Mouse (Mus musculus) hindbrain, embryonic 10.5 days (tissue): ENCODE measurements at regions not wholly inside any gene's neighbourhood (a gene's known extent, or its start where the extent isn't known, plus 50 kb on each side); places are given as distances from the start of the nearest gene placed in this dataset.

Experiments used
- DNase-seq: peaks from one replicate; pipeline ENCODE4 v3.0.0-alpha.2; 2017; ENCODE audit warnings: low spot score
- H3K27ac ChIP-seq: fragments of 300-500 bp; sonication (generic); 2 replicates; pipeline ENCODE4 v1.5.1; 2016; ENCODE audit warnings: mild to moderate bottlenecking, moderate library complexity
- H3K27me3 ChIP-seq: fragments of 300-500 bp; sonication (generic); 2 replicates; pipeline ENCODE4 v1.6.1; 2016; ENCODE audit warnings: mild to moderate bottlenecking; ENCODE audit not compliant: poor library complexity, insufficient read depth, severe bottlenecking
- H3K36me3 ChIP-seq: fragments of 300-500 bp; sonication (generic); 2 replicates; pipeline ENCODE4 v1.6.1; 2016; ENCODE audit warnings: mild to moderate bottlenecking, moderate library complexity
- H3K4me1 ChIP-seq: fragments of 300-500 bp; sonication (generic); replicated peaks from 2 replicates; pipeline ENCODE4 v1.6.1; 2016; ENCODE audit warnings: mild to moderate bottlenecking
- H3K4me3 ChIP-seq: fragments of 300-500 bp; sonication (generic); 2 replicates; pipeline ENCODE4 v1.5.1; 2016; ENCODE audit warnings: mild to moderate bottlenecking, moderate library complexity
- H3K9me3 ChIP-seq: fragments of 300-500 bp; sonication (generic); 2 replicates; pipeline ENCODE4 v1.6.1; 2016; ENCODE audit warnings: mild to moderate bottlenecking, moderate library complexity
- WGBS: fragments of 180-500 bp; shearing (Covaris S2); methylation state at CpG from one replicate; pipeline ENCODE4 v1.1.7; 2016; 5-methylcytosine and 5-hydroxymethylcytosine counted together

DNA sequence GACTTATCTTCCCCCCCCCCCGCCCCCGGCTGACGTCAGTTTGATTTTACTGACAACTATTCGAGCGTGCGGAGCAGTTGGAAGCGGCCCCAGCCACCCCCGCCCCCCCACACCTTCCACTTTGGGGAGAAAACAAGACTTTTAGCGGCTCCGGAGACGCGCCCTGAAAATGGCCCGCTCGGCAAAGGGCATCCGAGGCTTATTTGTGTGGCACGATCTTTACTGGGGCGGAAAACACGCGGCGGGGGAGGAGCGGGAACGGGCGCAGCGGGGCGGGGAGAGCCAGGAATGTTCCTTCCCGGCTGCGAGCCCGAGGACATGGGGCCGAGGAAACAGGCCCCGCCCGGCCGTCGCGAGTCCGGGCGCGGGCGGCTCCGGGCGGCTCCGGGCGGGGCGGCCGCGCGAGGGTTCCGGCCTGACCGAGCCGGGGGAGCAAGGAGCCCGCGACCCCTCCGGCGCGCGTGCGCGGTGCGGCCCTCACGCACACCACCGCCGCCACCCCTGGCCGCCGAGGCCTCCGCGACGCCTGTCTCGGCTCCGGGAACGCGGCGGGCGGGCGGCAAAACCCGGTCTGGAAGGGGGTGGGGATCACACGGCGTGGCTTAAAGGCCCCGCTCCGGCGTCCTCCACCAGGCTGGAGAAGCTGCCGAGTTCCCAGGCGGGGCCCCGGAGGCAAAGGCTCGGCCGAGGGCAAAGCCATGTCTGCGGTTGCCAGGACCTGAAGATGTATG, 86.1 kb upstream of the Arid1b start:
- Histone ChIP-seq H3K36me3 (no peaks in the 10 kb centered on the region), H3K9me3 (no peaks in the 10 kb centered on the region), H3K4me3 (peak overlapping the region; percentile 60), H3K27me3 (no peaks in the 10 kb centered on the region), H3K4me1 (peaks cover 19% of the 10 kb centered on the region), H3K27ac (peak overlapping the region; percentile 97)
- peak; percentile 95 for DNase-seq
- under 1% methylated on average over 85 of the region's 85 CpGs for WGBS

DNA sequence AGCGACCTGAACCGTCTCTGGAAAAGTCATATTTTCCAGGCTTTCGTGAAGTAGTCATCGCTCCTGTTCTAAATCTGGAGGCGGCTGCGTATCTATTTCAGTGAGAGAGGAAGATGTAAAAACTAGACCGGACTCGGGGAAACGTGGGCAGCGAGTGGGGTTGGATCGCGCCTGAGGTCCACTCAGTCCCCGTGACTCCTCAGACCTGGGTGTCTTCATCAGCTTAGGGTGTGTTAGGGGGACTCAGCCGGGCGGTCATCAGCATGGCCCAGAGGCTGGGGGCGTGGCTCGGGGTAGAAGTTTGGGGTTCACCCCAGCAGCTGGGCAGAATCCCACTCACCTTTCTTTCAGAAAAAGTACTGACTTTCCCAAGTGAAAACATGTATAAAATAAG, 85.6 kb upstream of the Arid1b start:
- peak overlapping the region; percentile 60 for H3K4me3 ChIP-seq
- H3K36me3 ChIP-seq, result no peaks in the 10 kb centered on the region
- H3K4me1 ChIP-seq, result peaks cover 19% of the 10 kb centered on the region
- no peaks in the 10 kb centered on the region for H3K9me3 ChIP-seq
- peak overlapping the region; percentile 97 for H3K27ac ChIP-seq
- H3K27me3 ChIP-seq, result no peaks in the 10 kb centered on the region
- DNase-seq, result no peak
- 3% methylated on average over 17 of the region's 17 CpGs for WGBS

DNA sequence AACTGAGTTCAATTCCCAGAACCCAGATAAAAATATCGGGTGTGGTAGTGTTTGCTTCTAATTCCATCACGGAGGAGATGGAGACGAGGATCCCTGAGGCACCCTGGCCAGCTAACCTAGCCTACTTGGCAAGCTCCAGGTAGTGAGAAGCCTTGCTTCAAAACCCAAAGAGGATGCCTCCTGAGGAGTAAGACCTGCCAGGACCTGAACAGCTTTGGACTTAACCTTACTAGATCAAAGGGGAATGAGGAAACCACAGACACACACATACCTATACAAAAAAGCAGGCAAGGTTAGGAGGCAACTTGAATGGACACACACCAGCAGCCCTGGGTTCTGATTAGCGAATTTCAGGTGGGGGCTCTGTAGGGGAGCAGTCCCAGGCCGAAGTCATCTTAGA, 84.0 kb upstream of the Arid1b start:
- no peaks in the 10 kb centered on the region for H3K27me3 ChIP-seq
- DNase-seq, result no peak
- WGBS, result 82% methylated on average over 5 of the region's 5 CpGs
- no peak overlapping the region for H3K4me3 ChIP-seq
- H3K4me1 ChIP-seq, result peaks cover 19% of the 10 kb centered on the region
- no peaks in the 10 kb centered on the region for H3K9me3 ChIP-seq
- no peak overlapping the region for H3K27ac ChIP-seq
- no peaks in the 10 kb centered on the region for H3K36me3 ChIP-seq

DNA sequence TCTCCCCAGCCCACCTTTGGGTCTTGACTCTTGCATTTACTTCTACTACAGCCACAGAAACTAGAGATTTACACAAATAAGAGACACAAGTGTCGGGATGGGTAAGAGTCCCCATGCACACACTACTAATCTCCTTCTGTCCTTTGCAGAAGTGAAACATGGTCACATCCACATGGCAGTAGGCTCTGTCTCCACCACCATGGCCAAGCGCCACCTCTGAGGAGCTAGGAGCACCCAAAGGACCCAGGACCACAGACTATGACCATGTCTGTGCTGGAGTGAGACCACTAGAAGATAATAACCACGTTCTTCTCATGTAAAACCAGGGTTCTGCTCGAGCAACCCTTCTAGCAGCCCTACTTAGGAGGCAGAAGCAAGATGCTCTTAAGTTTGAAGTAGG, 81.1 kb upstream of the Arid1b start:
- Histone ChIP-seq H3K36me3 (no peaks in the 10 kb centered on the region), H3K27me3 (no peaks in the 10 kb centered on the region), H3K4me3 (no peak overlapping the region), H3K9me3 (no peaks in the 10 kb centered on the region), H3K27ac (no peak overlapping the region), H3K4me1 (peaks cover 6% of the 10 kb centered on the region; the same call in 1 of the 2 replicates)
- WGBS, result 84% methylated on average over 4 of the region's 4 CpGs
- no peak for DNase-seq

DNA sequence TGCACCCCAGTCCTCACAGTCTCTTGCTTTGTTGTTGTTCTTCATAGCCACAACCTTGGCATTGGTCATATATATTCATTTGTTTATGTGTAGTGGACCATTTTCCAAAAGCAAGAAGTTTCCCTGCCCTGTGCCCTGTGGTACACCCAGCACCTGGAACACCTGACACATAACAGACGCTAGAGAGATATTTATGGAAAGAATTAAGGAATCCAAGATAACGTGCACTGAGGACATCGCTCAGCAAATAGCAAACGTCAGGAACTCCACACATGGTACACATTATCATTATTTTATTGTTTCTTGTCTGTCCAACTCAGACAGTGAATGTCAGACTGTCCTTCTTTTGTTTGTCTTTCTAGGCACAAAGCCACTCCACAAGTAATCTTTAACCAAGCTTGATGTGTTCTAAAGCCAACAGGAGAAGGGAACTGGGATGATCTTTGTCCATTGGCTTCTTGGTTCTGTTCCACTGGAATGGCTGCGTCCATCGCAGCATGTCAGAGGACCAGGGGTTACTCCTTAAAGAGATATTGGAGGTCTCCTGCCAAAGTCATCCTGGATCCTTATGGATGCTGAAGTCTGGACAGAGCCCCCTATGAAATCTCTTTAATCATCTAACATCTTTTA, 74.2 kb upstream of the Arid1b start:
- H3K4me1 ChIP-seq, result no peaks in the 10 kb centered on the region
- no peak for DNase-seq
- H3K36me3 ChIP-seq, result no peaks in the 10 kb centered on the region
- WGBS, result 86% methylated on average over 6 of the region's 6 CpGs
- H3K27ac ChIP-seq, result no peak overlapping the region
- no peaks in the 10 kb centered on the region for H3K27me3 ChIP-seq
- no peak overlapping the region for H3K4me3 ChIP-seq
- H3K9me3 ChIP-seq, result no peaks in the 10 kb centered on the region

DNA sequence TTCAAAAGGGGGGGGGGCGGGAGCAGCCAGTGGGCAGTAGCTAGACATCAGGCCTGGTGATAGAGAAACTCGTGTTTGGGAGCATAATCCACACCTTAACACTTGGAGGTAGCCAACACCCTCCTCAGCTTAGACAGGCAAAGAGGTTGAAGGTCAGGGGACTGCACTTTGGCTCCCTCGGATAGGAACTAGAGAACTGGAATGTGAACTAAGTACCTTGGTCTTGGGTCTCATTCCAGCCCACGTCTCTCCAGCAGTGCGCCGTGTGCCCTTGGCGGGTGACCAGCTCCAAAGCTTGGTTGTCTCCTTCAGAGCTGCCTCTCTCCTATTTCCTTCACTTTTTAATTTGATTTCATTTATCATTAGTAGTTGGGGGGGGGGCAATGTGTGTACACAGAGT, 73.0 kb upstream of the Arid1b start:
- H3K9me3 ChIP-seq, result no peaks in the 10 kb centered on the region
- WGBS, result 85% methylated on average over 7 of the region's 7 CpGs
- H3K27ac ChIP-seq, result no peak overlapping the region
- H3K27me3 ChIP-seq, result no peaks in the 10 kb centered on the region
- no peaks in the 10 kb centered on the region for H3K36me3 ChIP-seq
- no peaks in the 10 kb centered on the region for H3K4me1 ChIP-seq
- H3K4me3 ChIP-seq, result no peak overlapping the region
- DNase-seq, result no peak

DNA sequence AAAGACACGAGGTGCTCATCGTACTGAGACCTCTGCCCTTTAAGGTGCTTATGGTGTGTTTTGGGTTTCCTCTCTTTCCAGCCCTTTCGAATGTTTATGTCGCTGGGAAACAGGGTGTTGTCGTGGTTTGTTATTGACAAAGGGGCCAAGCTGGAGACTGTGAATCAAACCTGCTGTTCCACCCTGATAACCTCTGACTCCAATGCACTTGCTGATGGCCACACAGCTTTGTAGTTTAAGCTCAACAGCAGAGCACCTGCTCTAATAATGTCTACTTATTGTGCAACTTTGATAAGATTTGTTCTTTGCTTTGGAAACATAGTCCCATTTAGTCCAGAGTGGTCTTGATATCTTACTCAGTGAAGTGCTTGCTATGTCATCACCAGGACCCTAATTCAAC, 65.5 kb upstream of the Arid1b start:
- DNase-seq, result no peak
- WGBS, result 74% methylated on average over 5 of the region's 5 CpGs
- Histone ChIP-seq H3K9me3 (no peaks in the 10 kb centered on the region), H3K27ac (no peak overlapping the region), H3K4me1 (no peaks in the 10 kb centered on the region), H3K36me3 (no peaks in the 10 kb centered on the region), H3K4me3 (no peak overlapping the region), H3K27me3 (no peaks in the 10 kb centered on the region)

DNA sequence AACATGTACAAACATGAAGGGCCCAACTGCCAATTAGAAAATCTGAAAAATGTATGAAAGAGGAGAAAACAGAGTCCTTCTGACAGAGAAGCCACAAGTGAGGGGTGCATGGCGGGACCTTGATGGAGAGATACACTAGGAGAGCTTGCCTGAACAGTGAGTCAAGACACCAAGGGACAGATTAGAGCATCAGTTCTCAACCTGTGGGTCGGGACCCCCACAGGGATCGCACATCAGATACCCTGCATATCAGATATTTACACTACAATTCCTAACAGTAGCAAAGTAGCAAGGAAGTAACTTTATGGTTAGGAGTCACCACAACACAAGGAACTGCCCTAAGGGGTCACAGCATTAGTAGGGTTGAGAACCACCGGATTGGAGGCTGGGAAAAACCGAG, 58.9 kb upstream of the Arid1b start:
- Histone ChIP-seq H3K27ac (no peak overlapping the region), H3K27me3 (no peaks in the 10 kb centered on the region; the same call in 1 of the 2 replicates), H3K4me3 (no peak overlapping the region), H3K9me3 (no peaks in the 10 kb centered on the region), H3K36me3 (no peaks in the 10 kb centered on the region), H3K4me1 (no peaks in the 10 kb centered on the region; the same call in 1 of the 2 replicates)
- no peak for DNase-seq
- WGBS, result 89% methylated on average over 5 of the region's 5 CpGs

DNA sequence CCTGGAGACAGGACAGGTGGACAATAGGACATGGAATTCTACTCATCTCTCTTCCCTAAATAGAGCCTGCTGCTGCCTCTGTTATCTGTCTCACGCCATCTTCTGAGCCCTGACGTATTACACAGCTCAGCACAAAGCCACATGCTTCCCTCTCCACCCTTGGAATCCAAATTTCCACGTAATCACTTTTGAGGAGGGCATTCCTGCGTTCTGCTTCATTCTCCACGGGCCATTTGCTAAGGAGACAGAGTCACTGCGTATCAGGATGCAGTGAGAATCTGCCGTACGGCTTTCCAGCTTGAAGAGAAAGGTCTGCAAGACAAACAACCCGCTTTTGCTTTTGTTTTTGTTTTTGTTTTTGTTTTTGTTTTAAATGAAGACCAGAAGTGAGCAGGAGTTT, 53.5 kb upstream of the Arid1b start:
- Histone ChIP-seq H3K4me3 (no peak overlapping the region), H3K9me3 (no peaks in the 10 kb centered on the region), H3K36me3 (no peaks in the 10 kb centered on the region), H3K27ac (no peak overlapping the region), H3K4me1 (peaks cover 7% of the 10 kb centered on the region), H3K27me3 (no peaks in the 10 kb centered on the region; the same call in 1 of the 2 replicates)
- 59% methylated on average over 9 of the region's 9 CpGs for WGBS
- DNase-seq, result no peak

DNA sequence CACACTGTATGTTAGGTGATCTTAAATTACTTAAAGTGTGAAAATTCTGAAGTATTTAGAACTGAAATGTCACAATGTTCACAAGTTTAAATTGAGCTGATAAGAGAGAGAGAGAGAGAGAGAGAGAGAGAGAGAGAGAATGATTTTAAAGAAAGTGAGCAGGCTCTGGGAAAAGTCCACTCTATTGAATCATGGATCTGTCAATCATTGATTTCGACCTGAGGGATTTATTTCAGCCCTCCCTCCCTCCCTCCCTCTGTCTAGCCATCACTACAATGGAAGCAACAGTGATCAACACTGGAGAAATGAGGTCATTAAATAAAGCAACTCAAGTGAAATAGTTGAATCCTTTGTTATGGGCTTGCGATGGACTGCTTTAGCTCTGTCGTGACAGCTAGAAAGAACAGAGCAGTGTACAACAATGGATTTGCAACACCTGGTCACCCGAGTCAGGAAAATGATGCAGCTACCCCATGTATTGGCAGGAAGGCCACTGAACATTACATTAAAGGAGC, 52.8 kb upstream of the Arid1b start:
- Histone ChIP-seq H3K27ac (no peak overlapping the region), H3K27me3 (no peaks in the 10 kb centered on the region; the same call in 1 of the 2 replicates), H3K36me3 (no peaks in the 10 kb centered on the region), H3K4me3 (no peak overlapping the region), H3K9me3 (no peaks in the 10 kb centered on the region), H3K4me1 (peaks cover 15% of the 10 kb centered on the region)
- 61% methylated on average over 4 of the region's 4 CpGs for WGBS
- DNase-seq, result no peak

DNA sequence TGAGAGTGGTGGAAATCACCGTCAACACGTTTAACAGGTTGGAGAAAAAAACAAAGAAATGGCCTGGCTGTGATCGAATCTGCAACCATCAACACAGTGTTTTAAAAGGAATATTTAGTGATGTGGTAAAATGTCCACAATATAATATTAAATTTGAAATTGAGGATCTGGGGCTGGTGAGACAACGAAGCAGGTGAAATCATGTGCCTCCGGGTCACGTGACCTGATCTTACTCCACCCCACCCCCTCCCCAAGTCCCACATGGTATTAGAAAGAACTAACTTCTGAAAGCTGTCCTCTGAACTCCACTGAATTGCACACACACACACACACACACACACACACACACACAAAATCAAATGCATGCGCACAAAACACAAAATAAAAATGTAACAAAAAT, 51.3 kb upstream of the Arid1b start:
- Histone ChIP-seq H3K36me3 (no peaks in the 10 kb centered on the region), H3K4me1 (peaks cover 22% of the 10 kb centered on the region), H3K4me3 (no peak overlapping the region), H3K9me3 (no peaks in the 10 kb centered on the region), H3K27ac (no peak overlapping the region), H3K27me3 (no peaks in the 10 kb centered on the region; the same call in 1 of the 2 replicates)
- DNase-seq, result no peak
- 90% methylated on average over 7 of the region's 7 CpGs for WGBS
